Comparison of ENCODE assay signal across 7 mouse cellular contexts in genomic region chr4:135272640-135273306, GRCm38 (mm10). TPM values are rescaled to one million over a fixed set of nuclear protein-coding genes. Genes with fewer than 3 reads are reported as not detected.
DNase-seq lines count a peak whose midpoint lies in the region; ATAC-seq lines count a peak whose summit lies in the region.

TSS of gene Clic4 (minus strand) at chr4:135272814.

- H3K9ac ChIP-seq in intestine, embryonic 16.5 days (ENCODE audit: low read depth, low read length) = peak within 1 kb of the TSS; percentile 92
- H3K9ac ChIP-seq in midbrain, embryonic 11.5 days (ENCODE audit: low read length) = peak within 1 kb of the TSS; percentile 96

- H3K4me2 ChIP-seq in intestine, embryonic 16.5 days (ENCODE audit: low read depth, low read length) = peak within 1 kb of the TSS; percentile 65
- H3K4me2 ChIP-seq in midbrain, embryonic 11.5 days = peak within 1 kb of the TSS; percentile 58

- no peaks in the 10 kb centered on the region for H3K27me3 ChIP-seq in intestine, embryonic 16.5 days (replicated peaks; ENCODE audit: control insufficient read depth, insufficient read depth, low read length)
- peaks cover 11% of the 10 kb centered on the region for H3K27me3 ChIP-seq in midbrain, embryonic 11.5 days (ENCODE audit: control insufficient read depth, insufficient read depth, low read length)

- intact Hi-C loops in left cerebral cortex, postnatal 36 days (cut with DNase I) = loop anchor here (5.0 kb wide), 2 partner anchors 40 to 50 kb away; no protein-coding TSS in a partner anchor

- WGBS in intestine, embryonic 16.5 days = under 1% methylated on average over 56 of the region's 64 CpGs
- WGBS in midbrain, embryonic 11.5 days = 0% methylated on average over 45 of the region's 64 CpGs

- peak within 1 kb of the TSS; percentile 62 for H3K4me3 ChIP-seq in intestine, embryonic 16.5 days (ENCODE audit: low read length)
- H3K4me3 ChIP-seq in midbrain, embryonic 11.5 days (ENCODE audit: low read depth, low read length) = peak within 1 kb of the TSS; percentile 90

- DNase-seq in adrenal gland, adult 8-10 months = peak; percentile 99
- DNase-seq in embryo, embryonic 9.5 days (ENCODE audit: extremely low spot score) = peak; percentile 100
- peak; percentile 100 for DNase-seq in gastrocnemius, postnatal 4 days (ENCODE audit: low spot score in 2 of 2)
- peak; percentile 92 to 95 for DNase-seq in left cerebral cortex, postnatal 36 days (ENCODE audit: low spot score in 2 of 2)
- DNase-seq in midbrain, embryonic 11.5 days (ENCODE audit: low spot score, missing footprints) = peak; percentile 100
- DNase-seq in skeletal muscle tissue, adult 2 months (ENCODE audit: low read depth, low spot score) = peak; percentile 100

- peak; percentile 97 for ATAC-seq in intestine, embryonic 16.5 days
- peak; percentile 99 for ATAC-seq in midbrain, embryonic 11.5 days (ENCODE audit: low FRiP score)

- H3K36me3 ChIP-seq in intestine, embryonic 16.5 days (ENCODE audit: control insufficient read depth, insufficient read depth, low read length) = no peaks in the 10 kb centered on the region
- no peaks in the 10 kb centered on the region for H3K36me3 ChIP-seq in midbrain, embryonic 11.5 days (ENCODE audit: control insufficient read depth, insufficient read depth, low read length)

- H3K27ac ChIP-seq in intestine, embryonic 16.5 days (ENCODE audit: low read length) = peak within 1 kb of the TSS; percentile 97
- peak within 1 kb of the TSS; percentile 96 for H3K27ac ChIP-seq in midbrain, embryonic 11.5 days (ENCODE audit: low read depth, low read length)

- no peaks in the 10 kb centered on the region for H3K9me3 ChIP-seq in intestine, embryonic 16.5 days (ENCODE audit: control insufficient read depth, low read length)
- no peaks in the 10 kb centered on the region for H3K9me3 ChIP-seq in midbrain, embryonic 11.5 days (ENCODE audit: control insufficient read depth, low read length)

- H3K4me1 ChIP-seq in intestine, embryonic 16.5 days (ENCODE audit: control insufficient read depth, insufficient read depth, low read length) = peaks cover 39% of the 10 kb centered on the region
- peaks cover 28% of the 10 kb centered on the region for H3K4me1 ChIP-seq in midbrain, embryonic 11.5 days (ENCODE audit: control insufficient read depth, insufficient read depth, low read length)

RNA-seq across cellular contexts. Expression of gene Clic4, which starts in this region (rescaled TPM):
- 10 to 100 TPM; 59.8 to 89.0 (median 74.4) TPM for total RNA-seq in adrenal gland, adult 8-10 months (2022)
- 100 to 1,000 TPM; 109 to 115 TPM for total RNA-seq in gastrocnemius, postnatal 4 days (2021)
- polyA plus RNA-seq in intestine, embryonic 16.5 days (2015; fragmentation: Nextera tagmentation; extraction: Ambion mirVana) = 107 and 109 TPM in 2 replicates
- total RNA-seq in left cerebral cortex, postnatal 36 days (2021) = 10 to 100 TPM; 33.8 to 36.2 TPM
- polyA plus RNA-seq in midbrain, embryonic 11.5 days (2014; fragmentation: Nextera tagmentation; extraction: Ambion mirVana) = 168 and 173 TPM in 2 replicates

Comparison
In these comparisons a context has a peak if more than half of its experiments do, and no peak if none do; other contexts are left out.
1. Peak in every context shown above with its lines: DNase-seq, ATAC-seq, H3K4me3 ChIP-seq and H3K27ac ChIP-seq.